Mouse (Mus musculus) embryonic facial prominence, embryonic 12.5 days (tissue): ENCODE measurements around the gene Mtif3. TPM values are rescaled to one million over a fixed set of nuclear protein-coding genes. Genes with fewer than 3 reads are reported as not detected.

Source experiments
- ATAC-seq: fragments of 200-750 bp; cut with Nextera tagmentation; 2 replicates; pipeline ENCODE4 v1.8.0; 2017; ENCODE audit not compliant: insufficient number of reproducible peaks, insufficient read depth, low FRiP score, low TSS enrichment
- H3K27ac ChIP-seq: fragments of 300-500 bp; sonication (generic); 2 replicates; pipeline ENCODE4 v1.5.1; 2016; ENCODE audit warnings: mild to moderate bottlenecking
- H3K27me3 ChIP-seq: fragments of 300-500 bp; sonication (generic); 2 replicates; pipeline ENCODE4 v1.6.1; 2016; ENCODE audit warnings: mild to moderate bottlenecking, moderate library complexity
- H3K36me3 ChIP-seq: fragments of 300-500 bp; sonication (generic); 2 replicates; pipeline ENCODE4 v1.6.1; 2016; ENCODE audit warnings: mild to moderate bottlenecking
- H3K4me1 ChIP-seq: fragments of 300-500 bp; sonication (generic); 2 replicates; pipeline ENCODE4 v1.6.1; 2016
- H3K4me2 ChIP-seq: fragments of 300-500 bp; sonication (generic); replicated peaks from 2 replicates; pipeline ENCODE4 v1.6.1; 2016; ENCODE audit warnings: mild to moderate bottlenecking, moderate library complexity
- H3K4me3 ChIP-seq: fragments of 300-500 bp; sonication (generic); 2 replicates; pipeline ENCODE4 v1.5.1; 2016; ENCODE audit warnings: mild to moderate bottlenecking
- H3K9ac ChIP-seq: fragments of 300-500 bp; sonication (generic); 2 replicates; pipeline ENCODE4 v1.6.1; 2016; ENCODE audit warnings: mild to moderate bottlenecking, moderate library complexity
- H3K9me3 ChIP-seq: fragments of 300-500 bp; sonication (generic); 2 replicates; pipeline ENCODE4 v1.6.1; 2016; ENCODE audit warnings: mild to moderate bottlenecking, moderate library complexity
- WGBS: fragments of 180-500 bp; shearing (Covaris S2); methylation state at CpG from one replicate; pipeline ENCODE4 v1.1.7; 2016; 5-methylcytosine and 5-hydroxymethylcytosine counted together
- polyA plus RNA-seq: library from polyadenylated mRNA; unstranded; fragments of >200 nt; fragmentation: Nextera tagmentation; extraction: Ambion mirVana; gene quantifications from 2 replicates; pipeline ENCODE4 v1.2.1, GENCODE M21; 2016

Mtif3 gene
- polyA plus RNA-seq, 1 experiment from 2014 or later = 25.2 TPM

DNA sequence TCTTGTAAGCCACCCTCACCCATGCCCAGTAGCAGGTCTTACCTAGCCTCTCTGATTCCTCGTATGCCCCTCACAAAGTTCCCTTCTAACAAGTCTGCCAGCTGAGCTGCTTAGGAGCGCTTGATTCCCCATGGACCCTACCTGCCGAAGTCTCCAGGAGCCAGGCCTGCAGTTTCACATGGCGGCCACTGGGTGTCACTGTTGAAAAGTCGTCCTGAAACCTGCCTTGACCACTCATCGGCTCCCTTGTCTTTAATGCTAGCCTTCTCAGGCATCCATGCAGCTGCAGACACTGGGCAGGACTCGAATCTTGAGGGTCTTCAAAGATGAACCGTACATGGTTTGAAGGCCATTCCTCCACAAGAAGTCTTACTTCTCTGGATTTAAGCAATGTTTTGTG is 19.6 kb upstream of the Mtif3 start:
- H3K4me1 ChIP-seq = no peaks in the 10 kb centered on the region
- ATAC-seq = no peak
- 11% methylated on average over 8 of the region's 8 CpGs for WGBS

DNA sequence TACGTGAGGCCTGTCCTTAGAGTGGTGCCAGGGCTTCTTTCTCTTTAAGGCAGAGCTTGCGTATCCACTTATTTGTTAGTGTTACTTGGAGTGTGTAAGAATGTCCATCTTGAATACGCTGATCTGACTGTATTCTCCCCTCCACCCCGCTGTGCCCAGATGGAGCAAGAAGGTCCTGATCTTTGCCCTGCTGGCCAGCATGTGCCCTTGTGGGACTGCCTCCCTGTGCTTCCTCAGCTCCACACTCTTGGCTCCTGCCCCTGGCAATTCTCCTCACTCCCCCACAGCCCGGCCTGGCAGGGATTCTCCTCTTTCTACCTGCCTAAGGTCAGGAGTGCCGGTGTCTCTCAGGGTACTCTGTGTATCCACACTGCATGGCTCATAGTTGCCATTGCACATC is 17.8 kb upstream of the Mtif3 start:
- 83% methylated on average over 6 of the region's 6 CpGs for WGBS
- H3K36me3 ChIP-seq = no peaks in the 10 kb centered on the region
- H3K4me1 ChIP-seq = no peaks in the 10 kb centered on the region
- H3K9ac ChIP-seq = no peak overlapping the region
- peaks cover 23% of the 10 kb centered on the region; the same call in 1 of the 2 replicates for H3K27me3 ChIP-seq
- no peak overlapping the region for H3K4me3 ChIP-seq
- no peak overlapping the region for H3K27ac ChIP-seq
- H3K4me2 ChIP-seq = no peak overlapping the region
- no peaks in the 10 kb centered on the region for H3K9me3 ChIP-seq
- ATAC-seq = peak; percentile 64; the same call in 1 of the 2 replicates

More for the DNA sequence above, 19.6 kb upstream of the Mtif3 start:
- Histone ChIP-seq H3K4me3 (no peak overlapping the region), H3K9me3 (no peaks in the 10 kb centered on the region), H3K36me3 (no peaks in the 10 kb centered on the region), H3K9ac (no peak overlapping the region), H3K4me2 (no peak overlapping the region), H3K27me3 (peaks cover 23% of the 10 kb centered on the region; the same call in 1 of the 2 replicates), H3K27ac (no peak overlapping the region)

- ATAC-seq = no peak
- Histone ChIP-seq H3K9ac (no peak overlapping the region), H3K4me1 (no peaks in the 10 kb centered on the region), H3K4me2 (no peak overlapping the region), H3K27me3 (no peaks in the 10 kb centered on the region), H3K27ac (no peak overlapping the region), H3K9me3 (no peaks in the 10 kb centered on the region), H3K36me3 (no peaks in the 10 kb centered on the region), H3K4me3 (no peak overlapping the region)
- WGBS = 56% methylated on average over 13 of the region's 13 CpGs
Observed at GRCm38 (mm10) chr5:146974781-146975123, 11.2 kb upstream of the Mtif3 start.

DNA sequence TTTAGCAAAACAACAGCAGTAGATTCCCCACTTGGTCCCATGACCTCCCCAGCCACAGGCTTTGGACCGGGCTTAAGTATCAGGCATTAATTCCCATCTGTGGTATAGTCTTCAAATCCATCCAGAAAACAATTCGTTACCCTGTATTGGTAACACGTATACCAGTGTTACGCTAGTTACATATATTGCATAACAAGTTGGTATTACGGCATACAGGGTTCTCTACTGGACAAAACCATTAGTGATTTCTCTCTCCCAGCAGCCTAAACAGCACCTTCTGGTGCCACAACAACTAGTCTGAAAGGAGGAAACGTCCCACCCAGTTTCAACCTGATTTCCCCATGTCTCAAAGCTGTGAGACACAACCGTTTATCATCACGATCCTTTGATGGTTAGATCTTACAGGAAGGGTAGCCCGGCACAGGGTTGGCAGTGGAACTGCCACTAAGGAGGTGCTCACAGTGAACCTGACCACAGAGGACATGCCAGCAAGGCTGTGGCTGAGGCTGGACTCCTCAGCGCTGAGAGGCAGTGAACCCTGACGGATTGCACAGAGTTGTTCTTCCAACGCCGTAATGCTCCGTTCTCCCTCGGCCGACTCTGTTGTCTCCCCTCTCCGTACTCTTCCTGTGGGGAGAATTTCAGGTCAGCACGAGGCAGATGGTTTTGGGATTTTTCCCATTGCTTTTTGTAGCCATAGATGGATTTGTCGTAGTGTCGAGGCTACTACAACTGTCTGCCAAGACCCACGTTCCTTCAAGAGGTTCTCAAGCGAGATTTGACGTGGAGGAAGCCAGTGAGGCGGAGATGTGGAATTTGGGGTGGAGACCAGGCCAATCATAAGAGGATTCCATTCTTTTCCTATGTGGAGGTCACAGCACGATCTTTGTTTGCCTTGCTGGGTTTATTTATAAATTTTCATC is 10.5 kb upstream of the Mtif3 start:
- no peak overlapping the region for H3K9ac ChIP-seq
- no peaks in the 10 kb centered on the region for H3K9me3 ChIP-seq
- no peak for ATAC-seq
- H3K4me3 ChIP-seq = no peak overlapping the region
- no peak overlapping the region for H3K27ac ChIP-seq
- no peaks in the 10 kb centered on the region for H3K4me1 ChIP-seq
- WGBS = 82% methylated on average over 25 of the region's 25 CpGs
- H3K36me3 ChIP-seq = no peaks in the 10 kb centered on the region
- H3K27me3 ChIP-seq = no peaks in the 10 kb centered on the region
- no peak overlapping the region for H3K4me2 ChIP-seq

DNA sequence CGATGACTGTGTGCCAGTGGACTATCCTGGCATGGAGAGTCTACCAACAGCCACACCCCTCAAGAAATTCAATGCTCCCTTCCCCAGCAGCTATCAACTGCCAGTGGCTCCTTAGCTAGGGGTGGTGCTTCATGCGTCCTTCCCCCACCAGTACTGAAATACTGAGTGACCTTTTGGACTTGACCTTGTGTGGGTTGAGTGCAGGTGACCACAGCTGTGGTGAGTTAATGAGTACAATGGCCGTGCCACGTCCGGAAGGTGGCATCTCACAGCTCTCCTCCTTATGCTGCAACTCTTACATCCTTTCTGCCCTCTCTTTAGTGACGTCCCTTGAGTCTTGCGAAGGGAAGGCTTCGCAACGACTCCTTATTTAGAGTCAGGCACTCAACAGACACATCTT is 9.8 kb upstream of the Mtif3 start:
- WGBS = 87% methylated on average over 9 of the region's 9 CpGs
- H3K36me3 ChIP-seq = no peaks in the 10 kb centered on the region
- no peak overlapping the region for H3K27ac ChIP-seq
- no peak overlapping the region for H3K4me3 ChIP-seq
- no peak overlapping the region for H3K4me2 ChIP-seq
- H3K27me3 ChIP-seq = no peaks in the 10 kb centered on the region
- no peak overlapping the region for H3K9ac ChIP-seq
- no peaks in the 10 kb centered on the region for H3K4me1 ChIP-seq
- ATAC-seq = no peak
- H3K9me3 ChIP-seq = no peaks in the 10 kb centered on the region

DNA sequence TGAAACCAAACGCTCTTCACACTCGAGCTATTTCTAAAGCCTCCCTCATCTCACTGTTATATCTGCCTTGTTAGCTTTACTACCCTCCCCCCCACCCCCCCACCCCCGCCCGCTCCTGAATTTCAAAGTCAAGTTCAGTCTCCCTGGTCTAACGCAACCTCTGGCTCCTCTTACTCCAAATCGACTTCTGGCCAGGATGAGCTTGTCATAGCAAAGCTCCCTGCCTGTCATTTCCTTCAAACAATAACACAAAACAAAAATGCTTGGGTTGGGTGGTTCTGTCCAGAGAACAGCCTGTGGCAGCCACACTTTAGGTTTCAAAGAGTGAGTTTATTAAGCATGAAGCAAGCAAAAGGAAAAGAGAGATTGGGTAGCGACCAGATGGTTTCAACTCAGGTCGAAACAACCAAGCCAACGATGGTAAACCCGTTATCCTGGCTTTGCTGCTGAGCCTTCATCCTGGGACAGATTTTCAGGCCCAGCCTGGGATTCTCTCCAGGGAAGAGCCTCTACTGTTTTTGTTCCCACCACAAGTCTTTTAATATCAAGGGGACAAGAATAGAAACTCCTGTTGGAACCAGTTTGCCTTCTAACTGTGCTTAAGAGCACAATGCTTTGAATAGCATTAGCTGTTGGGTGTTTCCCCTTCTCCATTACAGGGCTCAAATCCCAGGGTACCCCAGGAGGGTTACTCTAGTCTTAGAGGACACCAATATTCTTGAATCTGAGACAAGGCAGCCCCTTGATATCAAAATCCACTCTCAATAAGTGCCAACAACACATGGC is 8.4 kb upstream of the Mtif3 start:
- H3K4me2 ChIP-seq = no peak overlapping the region
- 63% methylated on average over 10 of the region's 10 CpGs for WGBS
- H3K27me3 ChIP-seq = no peaks in the 10 kb centered on the region
- no peak overlapping the region for H3K9ac ChIP-seq
- no peak overlapping the region for H3K27ac ChIP-seq
- H3K36me3 ChIP-seq = no peaks in the 10 kb centered on the region
- H3K9me3 ChIP-seq = no peaks in the 10 kb centered on the region
- H3K4me3 ChIP-seq = no peak overlapping the region
- H3K4me1 ChIP-seq = no peaks in the 10 kb centered on the region
- ATAC-seq = no peak

GRCm38 (mm10) chr5:146968695-146969393 is 5.2 kb upstream of the Mtif3 start:
- Histone ChIP-seq H3K27ac (no peak overlapping the region), H3K4me1 (no peaks in the 10 kb centered on the region), H3K36me3 (no peaks in the 10 kb centered on the region), H3K9me3 (no peaks in the 10 kb centered on the region), H3K4me2 (no peak overlapping the region), H3K9ac (no peak overlapping the region), H3K4me3 (no peak overlapping the region), H3K27me3 (no peaks in the 10 kb centered on the region)
- no peak for ATAC-seq
- WGBS = 59% methylated on average over 13 of the region's 13 CpGs

DNA sequence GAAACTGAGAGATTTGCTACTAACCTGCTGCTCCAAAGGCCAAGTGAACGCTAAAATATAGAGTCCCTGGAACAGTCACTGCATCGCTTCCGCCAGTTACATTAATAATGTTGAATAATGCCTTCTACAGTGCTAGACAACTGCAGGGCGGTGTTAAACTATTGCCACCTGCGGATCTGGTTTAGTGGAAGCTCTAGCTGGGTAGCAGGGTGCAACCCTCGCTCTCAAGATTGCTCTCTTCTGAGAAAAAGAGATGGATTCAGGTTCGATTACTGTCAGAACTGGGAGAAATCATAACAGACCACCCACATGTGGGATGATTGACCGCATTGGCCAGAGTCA is 308 bp upstream of the Mtif3 start:
- Histone ChIP-seq H3K9me3 (no peaks in the 10 kb centered on the region), H3K4me1 (peaks cover 7% of the 10 kb centered on the region), H3K36me3 (peaks cover 11% of the 10 kb centered on the region; the same call in 1 of the 2 replicates), H3K27me3 (no peaks in the 10 kb centered on the region), H3K9ac (peak overlapping the region; percentile 48), H3K4me3 (peak overlapping the region; percentile 63), H3K4me2 (peak overlapping the region; percentile 36; the same call in 1 of the 2 replicates), H3K27ac (no peak overlapping the region)
- ATAC-seq = no peak
- 51% methylated on average over 8 of the region's 8 CpGs for WGBS

DNA sequence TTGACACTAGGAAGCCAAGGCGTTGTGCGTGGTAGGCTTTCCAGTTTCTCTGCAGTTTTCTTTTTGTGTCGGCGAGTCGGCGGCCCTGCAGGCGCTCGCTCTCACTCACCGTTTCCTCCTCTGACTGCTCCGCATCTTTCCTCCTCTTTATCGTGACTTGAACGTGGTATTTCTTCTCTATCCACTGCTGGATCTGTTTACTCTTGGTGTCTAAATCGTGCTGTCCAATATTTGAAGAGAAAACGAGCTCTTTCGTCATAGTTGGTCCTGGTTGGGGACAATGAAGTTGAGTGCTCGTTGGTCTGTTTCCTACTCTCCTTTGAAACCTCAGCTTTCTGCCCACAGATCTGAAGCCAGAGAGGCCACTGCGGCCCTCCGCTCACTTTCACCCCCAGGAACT is 6.9 kb downstream of the Mtif3 start:
- H3K27ac ChIP-seq = no peak overlapping the region
- no peaks in the 10 kb centered on the region for H3K27me3 ChIP-seq
- H3K36me3 ChIP-seq = peaks cover 81% of the 10 kb centered on the region
- 92% methylated on average over 18 of the region's 18 CpGs for WGBS
- H3K9me3 ChIP-seq = no peaks in the 10 kb centered on the region
- no peaks in the 10 kb centered on the region for H3K4me1 ChIP-seq
- H3K4me2 ChIP-seq = no peak overlapping the region
- H3K9ac ChIP-seq = no peak overlapping the region
- H3K4me3 ChIP-seq = no peak overlapping the region
- ATAC-seq = no peak

DNA sequence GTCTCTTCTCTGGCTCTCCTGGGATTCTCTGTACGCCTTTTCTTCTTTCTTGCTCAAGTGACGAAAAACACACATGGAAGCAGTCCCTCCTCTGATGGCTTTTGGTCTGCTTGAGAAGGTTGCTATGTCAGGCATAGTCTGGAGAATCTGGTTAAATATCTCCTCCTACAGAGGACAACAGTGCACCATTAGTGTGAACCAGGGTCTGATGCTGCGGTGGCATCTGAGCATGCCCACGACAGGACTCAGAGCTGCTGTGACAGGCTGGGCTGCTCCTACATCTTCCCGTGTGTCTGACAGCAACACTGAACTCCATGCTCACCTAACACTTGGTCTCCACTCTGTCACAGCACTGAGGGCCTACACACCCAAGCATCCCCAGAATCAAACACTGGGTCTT is 7.9 kb downstream of the Mtif3 start:
- Histone ChIP-seq H3K4me3 (no peak overlapping the region), H3K4me2 (no peak overlapping the region), H3K27me3 (no peaks in the 10 kb centered on the region), H3K9ac (no peak overlapping the region), H3K9me3 (no peaks in the 10 kb centered on the region), H3K36me3 (peaks cover 88% of the 10 kb centered on the region), H3K4me1 (no peaks in the 10 kb centered on the region), H3K27ac (no peak overlapping the region)
- 86% methylated on average over 5 of the region's 5 CpGs for whole genome bisulfite sequencing
- ATAC-seq = no peak

DNA sequence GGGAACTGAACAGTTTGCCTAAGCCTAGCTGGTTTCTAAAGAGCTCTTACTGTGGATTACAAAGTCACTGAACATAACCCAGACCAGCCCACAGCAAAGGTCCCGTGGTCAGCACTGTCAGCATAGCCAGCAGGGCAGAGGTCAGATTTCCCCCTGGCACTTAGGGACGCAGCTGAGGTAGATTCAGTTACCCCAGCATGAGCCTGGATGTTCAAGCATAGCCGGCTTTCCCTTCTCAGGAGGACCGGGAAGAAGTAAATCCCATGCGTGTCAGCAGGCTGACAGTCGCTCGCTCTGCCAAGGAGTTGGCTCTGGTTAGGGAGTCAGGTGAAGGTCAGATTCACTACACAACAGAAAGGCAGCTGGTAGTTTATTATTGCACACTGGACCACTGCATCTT is 9.0 kb downstream of the Mtif3 start:
- no peak overlapping the region for H3K4me2 ChIP-seq
- no peak for ATAC-seq
- peaks cover 5% of the 10 kb centered on the region for H3K4me1 ChIP-seq
- H3K9me3 ChIP-seq = no peaks in the 10 kb centered on the region
- no peaks in the 10 kb centered on the region for H3K27me3 ChIP-seq
- H3K36me3 ChIP-seq = peaks cover 90% of the 10 kb centered on the region
- H3K4me3 ChIP-seq = no peak overlapping the region
- no peak overlapping the region for H3K27ac ChIP-seq
- 91% methylated on average over 7 of the region's 7 CpGs for WGBS
- no peak overlapping the region for H3K9ac ChIP-seq
